Mouse (Mus musculus) intestine, postnatal 0 days (tissue): Measurements from ENCODE around the gene Tep1. TPM values are rescaled to one million over a fixed set of nuclear protein-coding genes. Genes with fewer than 3 reads are reported as not detected.
A peak's percentile ranks its signal among the peaks of the same experiment; 100 is the strongest.
"Not testable (repeated sequence)": the region's sequence is repeated elsewhere in the genome, so short reads cannot be mapped to it uniquely, and the experiment has no call there.

Source experiments
- ATAC-seq: fragments of 200-750 bp; cut with Nextera tagmentation; 2 replicates; pipeline ENCODE4 v1.8.0; 2017; ENCODE audit warnings: mild to moderate bottlenecking, moderate TSS enrichment, moderate library complexity
- H3K27ac ChIP-seq: fragments of 300-500 bp; sonication (generic); 2 replicates; pipeline ENCODE4 v1.5.1; 2014; ENCODE audit warnings: mild to moderate bottlenecking, low read depth, low read length, moderate library complexity
- H3K27me3 ChIP-seq: fragments of 300-500 bp; sonication (generic); replicated peaks from 2 replicates; pipeline ENCODE4 v1.6.1; 2014; ENCODE audit warnings: low read length, mixed read lengths; ENCODE audit not compliant: control insufficient read depth, insufficient read depth
- H3K36me3 ChIP-seq: fragments of 300-500 bp; sonication (generic); 2 replicates; pipeline ENCODE4 v1.6.1; 2014; ENCODE audit warnings: mild to moderate bottlenecking, moderate library complexity; ENCODE audit not compliant: control insufficient read depth, insufficient read depth
- H3K4me1 ChIP-seq: fragments of 300-500 bp; sonication (generic); replicated peaks from 2 replicates; pipeline ENCODE4 v1.6.1; 2014; ENCODE audit warnings: antibody characterized with exemption, low read length, mixed read lengths; ENCODE audit not compliant: control insufficient read depth, insufficient read depth
- H3K4me2 ChIP-seq: fragments of 300-500 bp; sonication (generic); replicated peaks from 2 replicates; pipeline ENCODE4 v1.6.1; 2014; ENCODE audit warnings: low read depth, mild to moderate bottlenecking, moderate library complexity
- H3K4me3 ChIP-seq: fragments of 300-500 bp; sonication (generic); 2 replicates; pipeline ENCODE4 v1.5.1; 2014; ENCODE audit warnings: low read depth, low read length
- H3K9ac ChIP-seq: fragments of 300-500 bp; sonication (generic); 2 replicates; pipeline ENCODE4 v1.6.1; 2014; ENCODE audit warnings: mild to moderate bottlenecking, low read depth, low read length
- H3K9me3 ChIP-seq: fragments of 300-500 bp; sonication (generic); 2 replicates; pipeline ENCODE4 v1.6.1; 2016; ENCODE audit warnings: mixed run types; ENCODE audit not compliant: control insufficient read depth
- CTCF ChIP-seq: sonication (generic); IDR thresholded peaks from 2 replicates; pipeline ENCODE4 v1.5.1; 2016; ENCODE audit warnings: low read depth, mild to moderate bottlenecking, control low read depth, antibody characterized with exemption, moderate library complexity
- WGBS: fragments of 180-500 bp; shearing (Covaris S2); extraction: QIAGEN DNeasy Blood & Tissue Kit; methylation state at CpG from one replicate; pipeline ENCODE4 v1.1.7; 2014; 5-methylcytosine and 5-hydroxymethylcytosine counted together
- polyA plus RNA-seq: library from polyadenylated mRNA; unstranded; fragments of >200 nt; fragmentation: Nextera tagmentation; extraction: Ambion mirVana; gene quantifications from 2 replicates; pipeline ENCODE4 v1.2.1, GENCODE M21; 2015

The Tep1 gene
- polyA plus RNA-seq, 1 experiment from 2014 or later: 23.7 TPM

- no peak for ATAC-seq
- TF ChIP-seq CTCF: no peak
- H3K36me3 ChIP-seq: peaks cover 16% of the 10 kb centered on the region; the same call in 1 of the 2 replicates
- no peak overlapping the region for H3K27ac ChIP-seq
- H3K9me3 ChIP-seq: no peaks in the 10 kb centered on the region
- no peak overlapping the region for H3K4me2 ChIP-seq
- H3K9ac ChIP-seq: no peak overlapping the region
- WGBS: 94% methylated on average over 5 of the region's 5 CpGs
- H3K4me1 ChIP-seq: peaks cover 8% of the 10 kb centered on the region; the same call in 1 of the 2 replicates
- H3K4me3 ChIP-seq: no peak overlapping the region
- H3K27me3 ChIP-seq: no peaks in the 10 kb centered on the region
Observed at GRCm38 (mm10) chr14:50868656-50869055, 1.7 kb downstream of the Tep1 start.

- Histone ChIP-seq H3K27ac (peak overlapping the region; percentile 42), H3K9me3 (no peaks in the 10 kb centered on the region)
- whole genome bisulfite sequencing: 85% methylated on average over 4 of the region's 4 CpGs
Observed at GRCm38 (mm10) chr14:50868211-50868610, 2.1 kb downstream of the Tep1 start.

GRCm38 (mm10) chr14:50866966-50867365, 3.4 kb downstream of the Tep1 start:
- no peaks in the 10 kb centered on the region for H3K9me3 ChIP-seq
- no peak overlapping the region for H3K4me3 ChIP-seq
- no peak overlapping the region for H3K9ac ChIP-seq
- peak overlapping the region; percentile 42; the same call in 1 of the 2 replicates for H3K27ac ChIP-seq
- H3K4me1 ChIP-seq: peaks cover 8% of the 10 kb centered on the region; the same call in 1 of the 2 replicates
- no peak for TF ChIP-seq CTCF
- H3K36me3 ChIP-seq: peaks cover 29% of the 10 kb centered on the region
- ATAC-seq: no peak
- WGBS: 78% methylated on average over 3 of the region's 3 CpGs
- H3K4me2 ChIP-seq: no peak overlapping the region; the same call in 1 of the 2 replicates
- H3K27me3 ChIP-seq: no peaks in the 10 kb centered on the region

More at GRCm38 (mm10) chr14:50868211-50868610, 2.1 kb downstream of the Tep1 start:
- H3K9ac ChIP-seq: no peak overlapping the region
- H3K4me1 ChIP-seq: peaks cover 8% of the 10 kb centered on the region; the same call in 1 of the 2 replicates
- no peak overlapping the region for H3K4me3 ChIP-seq
- no peak for TF ChIP-seq CTCF
- no peaks in the 10 kb centered on the region for H3K27me3 ChIP-seq
- no peak for ATAC-seq
- H3K36me3 ChIP-seq: peaks cover 19% of the 10 kb centered on the region; the same call in 1 of the 2 replicates
- H3K4me2 ChIP-seq: no peak overlapping the region

- not testable (repeated sequence) for H3K9ac ChIP-seq, H3K4me2 ChIP-seq, H3K4me3 ChIP-seq, H3K27me3 ChIP-seq, H3K27ac ChIP-seq, H3K4me1 ChIP-seq, H3K9me3 ChIP-seq, ATAC-seq
- peaks cover 40% of the 10 kb centered on the region for H3K36me3 ChIP-seq
Observed at GRCm38 (mm10) chr14:50865005-50865404, 5.4 kb downstream of the Tep1 start.

- Histone ChIP-seq H3K4me3 (no peak overlapping the region), H3K4me1 (peaks cover 3% of the 10 kb centered on the region; the same call in 1 of the 2 replicates), H3K36me3 (peaks cover 42% of the 10 kb centered on the region), H3K27ac (no peak overlapping the region), H3K4me2 (no peak overlapping the region), H3K27me3 (no peaks in the 10 kb centered on the region), H3K9me3 (peaks cover 3% of the 10 kb centered on the region; the same call in 1 of the 2 replicates), H3K9ac (no peak overlapping the region)
- WGBS: 92% methylated on average over 10 of the region's 10 CpGs
- ATAC-seq: no peak
- TF ChIP-seq CTCF: no peak
Observed at GRCm38 (mm10) chr14:50862641-50863040, 7.7 kb downstream of the Tep1 start.

GRCm38 (mm10) chr14:50855788-50856187, 14.6 kb downstream of the Tep1 start:
- WGBS: 62% methylated on average over 5 of the region's 5 CpGs
- Histone ChIP-seq H3K4me1 (no peaks in the 10 kb centered on the region), H3K27ac (peak overlapping the region; percentile 54; the same call in 1 of the 2 replicates), H3K4me3 (no peak overlapping the region), H3K27me3 (no peaks in the 10 kb centered on the region), H3K4me2 (no peak overlapping the region), H3K9ac (no peak overlapping the region), H3K9me3 (peaks cover 3% of the 10 kb centered on the region; the same call in 1 of the 2 replicates), H3K36me3 (peaks cover 59% of the 10 kb centered on the region)
- TF ChIP-seq CTCF: no peak
- ATAC-seq: peak; percentile 88

- no peak for ATAC-seq
- H3K9ac ChIP-seq: no peak overlapping the region
- peaks cover 71% of the 10 kb centered on the region for H3K36me3 ChIP-seq
- 71% methylated on average over 6 of the region's 6 CpGs for WGBS
- H3K27ac ChIP-seq: no peak overlapping the region
- H3K4me1 ChIP-seq: no peaks in the 10 kb centered on the region
- H3K4me2 ChIP-seq: no peak overlapping the region
- peak; percentile 66 for TF ChIP-seq CTCF
- H3K4me3 ChIP-seq: no peak overlapping the region
- no peaks in the 10 kb centered on the region for H3K9me3 ChIP-seq
- no peaks in the 10 kb centered on the region for H3K27me3 ChIP-seq
Observed at GRCm38 (mm10) chr14:50837236-50837635, 33.1 kb downstream of the Tep1 start.
